Mouse (Mus musculus) olfactory bulb, adult 2 months (tissue): ENCODE measurements around the gene Adgrv1.

Experiments
- CTCF ChIP-seq: fragments of 200-500 bp; IDR thresholded peaks from 2 replicates; pipeline ENCODE4 v1.5.1; 2012; ENCODE audit warnings: low read depth, mild to moderate bottlenecking, low read length, moderate library complexity; ENCODE audit not compliant: insufficient read depth
- POLR2A ChIP-seq: fragments of 200-500 bp; IDR thresholded peaks from 2 replicates; pipeline ENCODE4 v1.6.1; 2012; ENCODE audit warnings: mild to moderate bottlenecking, low read depth, low read length, moderate library complexity; ENCODE audit not compliant: insufficient read depth

- TF ChIP-seq POLR2A (no peak), CTCF (no peak)
Measured at GRCm38 (mm10) chr13:81642491-81643149, 9.7 kb upstream of the Adgrv1 start.
